Mouse (Mus musculus): ENCODE results near the gene Rab38. TPM values are rescaled to one million over a fixed set of nuclear protein-coding genes. Genes with fewer than 3 reads are reported as not detected.

The Rab38 gene
- polyA plus RNA-seq, 1 experiment from 2014 or later, result 25.1 TPM

GRCm38 (mm10) chr7:88443435-88443834, 13.4 kb downstream of the Rab38 start:
- no peaks in the 10 kb centered on the region for H3K27me3 ChIP-seq
- H3K9me3 ChIP-seq, result no peaks in the 10 kb centered on the region
- 82% methylated on average over 4 of the region's 4 CpGs for WGBS
- no peak overlapping the region for H3K27ac ChIP-seq
- no peak for ATAC-seq (ENCODE audit: insufficient number of reproducible peaks, insufficient read depth, low FRiP score, low TSS enrichment, low read depth)
- no peak overlapping the region for H3K4me3 ChIP-seq
- H3K4me1 ChIP-seq, result no peaks in the 10 kb centered on the region
- no peaks in the 10 kb centered on the region for H3K36me3 ChIP-seq
- H3K4me2 ChIP-seq, result no peak overlapping the region
- no peak overlapping the region for H3K9ac ChIP-seq

GRCm38 (mm10) chr7:88445320-88445903, 15.3 kb downstream of the Rab38 start:
- Histone ChIP-seq H3K9me3 (no peaks in the 10 kb centered on the region), H3K27ac (no peak overlapping the region), H3K4me3 (no peak overlapping the region), H3K4me1 (no peaks in the 10 kb centered on the region), H3K4me2 (no peak overlapping the region), H3K9ac (no peak overlapping the region), H3K36me3 (no peaks in the 10 kb centered on the region), H3K27me3 (no peaks in the 10 kb centered on the region)
- ATAC-seq (ENCODE audit: insufficient number of reproducible peaks, insufficient read depth, low FRiP score, low TSS enrichment, low read depth), result no peak
- WGBS, result 76% methylated on average over 2 of the region's 2 CpGs

GRCm38 (mm10) chr7:88453234-88453633, 23.2 kb downstream of the Rab38 start:
- ATAC-seq (ENCODE audit: insufficient number of reproducible peaks, insufficient read depth, low FRiP score, low TSS enrichment, low read depth), result no peak
- no peak overlapping the region for H3K27ac ChIP-seq
- 71% methylated on average over 1 of the region's 1 CpGs for WGBS
- H3K9ac ChIP-seq, result no peak overlapping the region
- no peaks in the 10 kb centered on the region for H3K4me1 ChIP-seq
- H3K27me3 ChIP-seq, result no peaks in the 10 kb centered on the region
- H3K4me2 ChIP-seq, result no peak overlapping the region
- H3K36me3 ChIP-seq, result no peaks in the 10 kb centered on the region
- H3K4me3 ChIP-seq, result no peak overlapping the region
- no peaks in the 10 kb centered on the region for H3K9me3 ChIP-seq

- H3K27ac ChIP-seq, result no peak overlapping the region
- WGBS, result 86% methylated on average over 3 of the region's 3 CpGs
- H3K4me3 ChIP-seq, result no peak overlapping the region
- ATAC-seq (ENCODE audit: insufficient number of reproducible peaks, insufficient read depth, low FRiP score, low TSS enrichment, low read depth), result no peak
- H3K9ac ChIP-seq, result no peak overlapping the region
- H3K4me1 ChIP-seq, result no peaks in the 10 kb centered on the region
- H3K27me3 ChIP-seq, result no peaks in the 10 kb centered on the region
- H3K4me2 ChIP-seq, result no peak overlapping the region
- H3K9me3 ChIP-seq, result no peaks in the 10 kb centered on the region
- no peaks in the 10 kb centered on the region for H3K36me3 ChIP-seq
Observed at GRCm38 (mm10) chr7:88457827-88458226, 27.8 kb downstream of the Rab38 start.

- no peaks in the 10 kb centered on the region for H3K36me3 ChIP-seq
- H3K4me3 ChIP-seq, result no peak overlapping the region
- H3K9me3 ChIP-seq, result no peaks in the 10 kb centered on the region
- no peak for ATAC-seq (ENCODE audit: insufficient number of reproducible peaks, insufficient read depth, low FRiP score, low TSS enrichment, low read depth)
- H3K4me2 ChIP-seq, result no peak overlapping the region
- H3K4me1 ChIP-seq, result no peaks in the 10 kb centered on the region
- H3K27me3 ChIP-seq, result no peaks in the 10 kb centered on the region
- WGBS, result 83% methylated on average over 3 of the region's 3 CpGs
- H3K9ac ChIP-seq, result no peak overlapping the region
- H3K27ac ChIP-seq, result no peak overlapping the region
Observed at GRCm38 (mm10) chr7:88467754-88468153, 37.7 kb downstream of the Rab38 start.

GRCm38 (mm10) chr7:88482110-88482619, 52.1 kb downstream of the Rab38 start:
- WGBS, result 85% methylated on average over 7 of the region's 7 CpGs
- no peaks in the 10 kb centered on the region for H3K27me3 ChIP-seq
- H3K4me3 ChIP-seq, result no peak overlapping the region
- H3K27ac ChIP-seq, result no peak overlapping the region
- no peak overlapping the region for H3K9ac ChIP-seq
- ATAC-seq (ENCODE audit: insufficient number of reproducible peaks, insufficient read depth, low FRiP score, low TSS enrichment, low read depth), result no peak
- no peak overlapping the region for H3K4me2 ChIP-seq
- no peaks in the 10 kb centered on the region for H3K4me1 ChIP-seq
- no peaks in the 10 kb centered on the region for H3K9me3 ChIP-seq
- H3K36me3 ChIP-seq, result no peaks in the 10 kb centered on the region

GRCm38 (mm10) chr7:88482628-88483027, 52.6 kb downstream of the Rab38 start:
- no peaks in the 10 kb centered on the region for H3K9me3 ChIP-seq

GRCm38 (mm10) chr7:88491020-88491419, 60.9 kb downstream of the Rab38 start:
- no peaks in the 10 kb centered on the region for H3K27me3 ChIP-seq
- H3K27ac ChIP-seq, result no peak overlapping the region
- WGBS, result 30% methylated on average over 2 of the region's 2 CpGs
- H3K4me1 ChIP-seq, result no peaks in the 10 kb centered on the region
- H3K9ac ChIP-seq, result no peak overlapping the region
- H3K4me2 ChIP-seq, result no peak overlapping the region
- no peak for ATAC-seq (ENCODE audit: insufficient number of reproducible peaks, insufficient read depth, low FRiP score, low TSS enrichment, low read depth)
- H3K36me3 ChIP-seq, result no peaks in the 10 kb centered on the region
- H3K9me3 ChIP-seq, result no peaks in the 10 kb centered on the region
- H3K4me3 ChIP-seq, result no peak overlapping the region

More at GRCm38 (mm10) chr7:88482628-88483027, 52.6 kb downstream of the Rab38 start:
- no peak overlapping the region for H3K9ac ChIP-seq
- 69% methylated on average over 7 of the region's 7 CpGs for WGBS
- no peak overlapping the region for H3K4me2 ChIP-seq
- no peaks in the 10 kb centered on the region for H3K27me3 ChIP-seq
- H3K36me3 ChIP-seq, result no peaks in the 10 kb centered on the region
- no peak overlapping the region for H3K4me3 ChIP-seq
- H3K27ac ChIP-seq, result no peak overlapping the region
- no peak for ATAC-seq (ENCODE audit: insufficient number of reproducible peaks, insufficient read depth, low FRiP score, low TSS enrichment, low read depth)
- no peaks in the 10 kb centered on the region for H3K4me1 ChIP-seq

- Histone ChIP-seq H3K9ac (no peak overlapping the region), H3K27ac (no peak overlapping the region), H3K4me3 (no peak overlapping the region), H3K9me3 (no peaks in the 10 kb centered on the region), H3K27me3 (no peaks in the 10 kb centered on the region), H3K4me1 (no peaks in the 10 kb centered on the region), H3K36me3 (no peaks in the 10 kb centered on the region), H3K4me2 (no peak overlapping the region)
- ATAC-seq (ENCODE audit: insufficient number of reproducible peaks, insufficient read depth, low FRiP score, low TSS enrichment, low read depth), result no peak
- WGBS, result 78% methylated on average over 5 of the region's 5 CpGs
Observed at GRCm38 (mm10) chr7:88502217-88502817, 72.2 kb downstream of the Rab38 start.

GRCm38 (mm10) chr7:88509748-88510147, 79.7 kb downstream of the Rab38 start:
- ATAC-seq (ENCODE audit: insufficient number of reproducible peaks, insufficient read depth, low FRiP score, low TSS enrichment, low read depth), result no peak
- Histone ChIP-seq H3K27me3 (no peaks in the 10 kb centered on the region), H3K36me3 (no peaks in the 10 kb centered on the region), H3K9ac (no peak overlapping the region), H3K4me2 (no peak overlapping the region), H3K9me3 (no peaks in the 10 kb centered on the region), H3K27ac (no peak overlapping the region), H3K4me3 (no peak overlapping the region), H3K4me1 (no peaks in the 10 kb centered on the region)
- WGBS, result 88% methylated on average over 2 of the region's 2 CpGs

GRCm38 (mm10) chr7:88522481-88522880, 92.4 kb downstream of the Rab38 start:
- Histone ChIP-seq H3K27ac (no peak overlapping the region), H3K9me3 (no peaks in the 10 kb centered on the region), H3K4me1 (no peaks in the 10 kb centered on the region), H3K27me3 (no peaks in the 10 kb centered on the region), H3K4me2 (no peak overlapping the region), H3K36me3 (no peaks in the 10 kb centered on the region), H3K4me3 (no peak overlapping the region), H3K9ac (no peak overlapping the region)
- no peak for ATAC-seq (ENCODE audit: insufficient number of reproducible peaks, insufficient read depth, low FRiP score, low TSS enrichment, low read depth)
- 70% methylated on average over 1 of the region's 1 CpGs for WGBS

GRCm38 (mm10) chr7:88527100-88527671, 97.1 kb downstream of the Rab38 start:
- H3K4me1 ChIP-seq, result no peaks in the 10 kb centered on the region
- no peaks in the 10 kb centered on the region for H3K27me3 ChIP-seq
- no peak overlapping the region for H3K4me2 ChIP-seq
- no peaks in the 10 kb centered on the region for H3K36me3 ChIP-seq
- ATAC-seq (ENCODE audit: insufficient number of reproducible peaks, insufficient read depth, low FRiP score, low TSS enrichment, low read depth), result no peak
- no peak overlapping the region for H3K4me3 ChIP-seq
- H3K9ac ChIP-seq, result no peak overlapping the region
- 59% methylated on average over 1 of the region's 1 CpGs for WGBS
- no peaks in the 10 kb centered on the region for H3K9me3 ChIP-seq
- no peak overlapping the region for H3K27ac ChIP-seq
